Mouse (Mus musculus): ENCODE data around the gene Coa7. TPM values are rescaled to one million over a fixed set of nuclear protein-coding genes. Genes with fewer than 3 reads are reported as not detected.
A peak's percentile ranks its signal among the peaks of the same experiment; 100 is the strongest.
"Not testable (repeated sequence)": the region's sequence is repeated elsewhere in the genome, so short reads cannot be mapped to it uniquely, and the experiment has no call there.

Gene Coa7
- polyA plus RNA-seq, 1 experiment from 2014 or later: 20.5 TPM

GRCm38 (mm10) chr4:108349064-108349463, 21.1 kb downstream of the Coa7 start:
- peak; percentile 43 for ATAC-seq (ENCODE audit: low read depth)
- Histone ChIP-seq H3K9me3 (replicated peaks; ENCODE audit: control insufficient read depth, low read length) (no peaks in the 10 kb centered on the region), H3K27ac (ENCODE audit: low read length) (peak overlapping the region; percentile 65), H3K4me3 (ENCODE audit: low read depth, low read length) (no peak overlapping the region), H3K36me3 (ENCODE audit: control insufficient read depth, insufficient read depth) (no peaks in the 10 kb centered on the region), H3K4me1 (ENCODE audit: control insufficient read depth, low read depth, low read length) (peaks cover 17% of the 10 kb centered on the region), H3K27me3 (ENCODE audit: control insufficient read depth, insufficient read depth, low read depth, low read length) (no peaks in the 10 kb centered on the region), H3K4me2 (ENCODE audit: low read depth, low read length) (no peak overlapping the region), H3K9ac (ENCODE audit: low read depth, low read length) (no peak overlapping the region)
- 65% methylated on average over 3 of the region's 3 CpGs for WGBS (ENCODE audit: insufficient replicate concordance)

GRCm38 (mm10) chr4:108349836-108350547, 22.1 kb downstream of the Coa7 start:
- 11% methylated on average over 8 of the region's 8 CpGs for WGBS (ENCODE audit: insufficient replicate concordance)
- ATAC-seq (ENCODE audit: low read depth): no peak
- peaks cover 17% of the 10 kb centered on the region for H3K4me1 ChIP-seq (ENCODE audit: control insufficient read depth, low read depth, low read length)

GRCm38 (mm10) chr4:108350819-108351218, 22.9 kb downstream of the Coa7 start:
- Histone ChIP-seq H3K9ac (ENCODE audit: low read depth, low read length) (no peak overlapping the region), H3K4me1 (ENCODE audit: control insufficient read depth, low read depth, low read length) (peaks cover 17% of the 10 kb centered on the region)

More at GRCm38 (mm10) chr4:108349836-108350547, 22.1 kb downstream of the Coa7 start:
- Histone ChIP-seq H3K4me3 (ENCODE audit: low read depth, low read length) (no peak overlapping the region), H3K4me2 (ENCODE audit: low read depth, low read length) (no peak overlapping the region), H3K9ac (ENCODE audit: low read depth, low read length) (no peak overlapping the region), H3K9me3 (replicated peaks; ENCODE audit: control insufficient read depth, low read length) (no peaks in the 10 kb centered on the region), H3K27me3 (ENCODE audit: control insufficient read depth, insufficient read depth, low read depth, low read length) (no peaks in the 10 kb centered on the region), H3K36me3 (ENCODE audit: control insufficient read depth, insufficient read depth) (no peaks in the 10 kb centered on the region), H3K27ac (ENCODE audit: low read length) (no peak overlapping the region)

GRCm38 (mm10) chr4:108353591-108353990, 25.7 kb downstream of the Coa7 start:
- peak; percentile 50 for ATAC-seq (ENCODE audit: low read depth)
- not testable (repeated sequence) for H3K27ac ChIP-seq (ENCODE audit: low read length); H3K4me3 ChIP-seq (ENCODE audit: low read depth, low read length); H3K4me1 ChIP-seq (ENCODE audit: control insufficient read depth, low read depth, low read length); H3K9ac ChIP-seq (ENCODE audit: low read depth, low read length); H3K9me3 ChIP-seq (replicated peaks; ENCODE audit: control insufficient read depth, low read length); H3K27me3 ChIP-seq (ENCODE audit: control insufficient read depth, insufficient read depth, low read depth, low read length); H3K36me3 ChIP-seq (ENCODE audit: control insufficient read depth, insufficient read depth); H3K4me2 ChIP-seq (ENCODE audit: low read depth, low read length)

More at GRCm38 (mm10) chr4:108350819-108351218, 22.9 kb downstream of the Coa7 start:
- H3K4me2 ChIP-seq (ENCODE audit: low read depth, low read length): no peak overlapping the region
- H3K36me3 ChIP-seq (ENCODE audit: control insufficient read depth, insufficient read depth): no peaks in the 10 kb centered on the region
- no peaks in the 10 kb centered on the region for H3K27me3 ChIP-seq (ENCODE audit: control insufficient read depth, insufficient read depth, low read depth, low read length)
- H3K27ac ChIP-seq (ENCODE audit: low read length): peak overlapping the region; percentile 57; the same call in 1 of the 2 replicates
- peak; percentile 27; the same call in 1 of the 2 replicates for ATAC-seq (ENCODE audit: low read depth)
- H3K9me3 ChIP-seq (replicated peaks; ENCODE audit: control insufficient read depth, low read length): no peaks in the 10 kb centered on the region
- 36% methylated on average over 8 of the region's 8 CpGs for WGBS (ENCODE audit: insufficient replicate concordance)
- H3K4me3 ChIP-seq (ENCODE audit: low read depth, low read length): no peak overlapping the region

GRCm38 (mm10) chr4:108357458-108357857, 29.5 kb downstream of the Coa7 start:
- ATAC-seq (ENCODE audit: low read depth): no peak
- Histone ChIP-seq H3K27ac (ENCODE audit: low read length) (no peak overlapping the region), H3K36me3 (ENCODE audit: control insufficient read depth, insufficient read depth) (no peaks in the 10 kb centered on the region), H3K27me3 (ENCODE audit: control insufficient read depth, insufficient read depth, low read depth, low read length) (0 out of 2 replicates have a peak, but pooled peaks cover 2% of the 10 kb centered on the region), H3K9ac (ENCODE audit: low read depth, low read length) (no peak overlapping the region), H3K9me3 (replicated peaks; ENCODE audit: control insufficient read depth, low read length) (no peaks in the 10 kb centered on the region), H3K4me3 (ENCODE audit: low read depth, low read length) (no peak overlapping the region), H3K4me2 (ENCODE audit: low read depth, low read length) (no peak overlapping the region), H3K4me1 (ENCODE audit: control insufficient read depth, low read depth, low read length) (peaks cover 3% of the 10 kb centered on the region)
- WGBS (ENCODE audit: insufficient replicate concordance): 70% methylated on average over 8 of the region's 8 CpGs

GRCm38 (mm10) chr4:108358498-108358897, 30.6 kb downstream of the Coa7 start:
- Histone ChIP-seq H3K9ac (ENCODE audit: low read depth, low read length) (no peak overlapping the region), H3K9me3 (replicated peaks; ENCODE audit: control insufficient read depth, low read length) (no peaks in the 10 kb centered on the region), H3K27ac (ENCODE audit: low read length) (no peak overlapping the region), H3K27me3 (ENCODE audit: control insufficient read depth, insufficient read depth, low read depth, low read length) (0 out of 2 replicates have a peak, but pooled peaks cover 2% of the 10 kb centered on the region), H3K4me1 (ENCODE audit: control insufficient read depth, low read depth, low read length) (peaks cover 3% of the 10 kb centered on the region), H3K36me3 (ENCODE audit: control insufficient read depth, insufficient read depth) (no peaks in the 10 kb centered on the region), H3K4me2 (ENCODE audit: low read depth, low read length) (no peak overlapping the region), H3K4me3 (ENCODE audit: low read depth, low read length) (no peak overlapping the region)
- no peak for ATAC-seq (ENCODE audit: low read depth)
- 44% methylated on average over 4 of the region's 4 CpGs for WGBS (ENCODE audit: insufficient replicate concordance)

GRCm38 (mm10) chr4:108360136-108361055, 32.5 kb downstream of the Coa7 start:
- Histone ChIP-seq H3K9me3 (replicated peaks; ENCODE audit: control insufficient read depth, low read length) (no peaks in the 10 kb centered on the region), H3K36me3 (ENCODE audit: control insufficient read depth, insufficient read depth) (no peaks in the 10 kb centered on the region), H3K9ac (ENCODE audit: low read depth, low read length) (no peak overlapping the region), H3K27ac (ENCODE audit: low read length) (no peak overlapping the region), H3K4me1 (ENCODE audit: control insufficient read depth, low read depth, low read length) (peaks cover 8% of the 10 kb centered on the region), H3K27me3 (ENCODE audit: control insufficient read depth, insufficient read depth, low read depth, low read length) (0 out of 2 replicates have a peak, but pooled peaks cover 2% of the 10 kb centered on the region), H3K4me3 (ENCODE audit: low read depth, low read length) (no peak overlapping the region), H3K4me2 (ENCODE audit: low read depth, low read length) (peak overlapping the region; percentile 10; the same call in 1 of the 2 replicates)
- WGBS (ENCODE audit: insufficient replicate concordance): 11% methylated on average over 28 of the region's 28 CpGs
- ATAC-seq (ENCODE audit: low read depth): no peak

- peak overlapping the region; percentile 36 for H3K4me2 ChIP-seq (ENCODE audit: low read depth, low read length)
- peak; percentile 83 for ATAC-seq (ENCODE audit: low read depth)
- H3K9me3 ChIP-seq (replicated peaks; ENCODE audit: control insufficient read depth, low read length): no peaks in the 10 kb centered on the region
- no peaks in the 10 kb centered on the region for H3K36me3 ChIP-seq (ENCODE audit: control insufficient read depth, insufficient read depth)
- H3K9ac ChIP-seq (ENCODE audit: low read depth, low read length): no peak overlapping the region; the same call in 1 of the 2 replicates
- H3K4me3 ChIP-seq (ENCODE audit: low read depth, low read length): no peak overlapping the region
- peak overlapping the region; percentile 69 for H3K27ac ChIP-seq (ENCODE audit: low read length)
- 30% methylated on average over 18 of the region's 18 CpGs for WGBS (ENCODE audit: insufficient replicate concordance)
- H3K4me1 ChIP-seq (ENCODE audit: control insufficient read depth, low read depth, low read length): peaks cover 8% of the 10 kb centered on the region
- 0 out of 2 replicates have a peak, but pooled peaks cover 2% of the 10 kb centered on the region for H3K27me3 ChIP-seq (ENCODE audit: control insufficient read depth, insufficient read depth, low read depth, low read length)
Measured at GRCm38 (mm10) chr4:108362321-108363261, 34.7 kb downstream of the Coa7 start.

All from liver, embryonic 16.5 days (tissue).